Mouse (Mus musculus): ENCODE results near the gene Gm28635.

GRCm38 (mm10) chr2:84637452-84638165 is 40.2 kb downstream of the Gm28635 start:
- no peak for TF ChIP-seq POLR2A (IDR thresholded peaks at IDR 0.05; ENCODE audit: low read depth, low read length)
- TF ChIP-seq CTCF (IDR thresholded peaks at IDR 0.05; ENCODE audit: extremely low read depth, insufficient read depth, insufficient read length, insufficient replicate concordance), result no peak
